15 mouse cellular contexts compared by ENCODE assay signal in the genomic region with DNA sequence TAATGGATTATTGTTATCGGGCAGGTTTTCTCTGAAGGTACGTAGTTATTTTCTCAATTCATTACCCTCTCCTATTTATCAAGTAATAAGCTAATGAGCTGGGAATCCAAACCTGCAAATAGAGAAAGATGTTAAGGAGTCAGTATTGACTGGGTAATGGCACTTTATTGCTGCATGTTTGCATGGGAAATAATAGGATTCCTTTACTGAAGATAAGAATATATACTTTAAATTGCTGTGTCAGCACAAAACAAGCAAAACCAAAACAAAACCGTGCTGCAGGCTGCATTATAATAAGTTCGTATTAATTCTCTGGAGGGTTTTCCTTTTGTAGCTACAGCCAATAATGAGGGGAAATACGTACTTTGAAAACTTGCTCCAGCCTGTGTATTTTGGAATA. TPM values are rescaled to one million over a fixed set of nuclear protein-coding genes. Genes with fewer than 3 reads are reported as not detected.
A peak's percentile ranks its signal among the peaks of the same experiment; 100 is the strongest.
DNase-seq lines count a peak whose midpoint lies in the region; ATAC-seq lines count a peak whose summit lies in the region.
"Had no signal": no experiment of that assay in that cellular context is flagged by ENCODE, and none has a peak within 500 bp of the region (broad histone marks: within the 10 kb centered on the region; RNA-seq: fewer than 3 reads in every experiment).

No protein-coding gene starts in this region.

- no peaks in the 10 kb centered on the region for H3K36me3 ChIP-seq in hindbrain, embryonic 14.5 days (replicated peaks; ENCODE audit: control insufficient read depth, insufficient read depth)
- H3K36me3 ChIP-seq in neural tube, embryonic 14.5 days (ENCODE audit: control insufficient read depth, insufficient read depth, low read length): no peaks in the 10 kb centered on the region
- H3K36me3 ChIP-seq: heart, embryonic 13.5 days; limb, embryonic 15.5 days had no signal

- 52% methylated on average over 5 of the region's 5 CpGs for WGBS in hindbrain, embryonic 14.5 days
- 48% methylated on average over 5 of the region's 5 CpGs for WGBS in neural tube, embryonic 14.5 days

- no peak for ATAC-seq in hindbrain, embryonic 14.5 days (ENCODE audit: low FRiP score)
- no peak for ATAC-seq in neural tube, embryonic 14.5 days (ENCODE audit: low read depth)
- ATAC-seq: CD4-positive, CD25-positive, alpha-beta regulatory T cell, adult 4 months; liver, postnatal 0 days had no signal

- H3K4me1 ChIP-seq in hindbrain, embryonic 14.5 days (replicated peaks; ENCODE audit: control insufficient read depth, insufficient read depth, low read length): no peaks in the 10 kb centered on the region
- H3K4me1 ChIP-seq in neural tube, embryonic 14.5 days (ENCODE audit: control insufficient read depth, insufficient read depth, low read length): no peaks in the 10 kb centered on the region
- H3K4me1 ChIP-seq: heart, embryonic 13.5 days; limb, embryonic 15.5 days had no signal

- peak overlapping the region; percentile 8 for H3K9ac ChIP-seq in hindbrain, embryonic 14.5 days
- no peak overlapping the region for H3K9ac ChIP-seq in neural tube, embryonic 14.5 days (replicated peaks; ENCODE audit: low read depth, low read length)
- H3K9ac ChIP-seq: heart, embryonic 13.5 days; limb, embryonic 15.5 days; liver, postnatal 0 days had no signal

- no peaks in the 10 kb centered on the region for H3K27me3 ChIP-seq in hindbrain, embryonic 14.5 days (ENCODE audit: control insufficient read depth, insufficient read depth, low read length)
- no peaks in the 10 kb centered on the region for H3K27me3 ChIP-seq in neural tube, embryonic 14.5 days (ENCODE audit: control insufficient read depth, insufficient read depth, low read length)
- H3K27me3 ChIP-seq: heart, embryonic 13.5 days; limb, embryonic 15.5 days had no signal

- H3K4me3 ChIP-seq in hindbrain, embryonic 14.5 days (replicated peaks; ENCODE audit: low read length): peak overlapping the region; percentile 20
- peak overlapping the region; percentile 19 for H3K4me3 ChIP-seq in neural tube, embryonic 14.5 days (ENCODE audit: low read depth, low read length)
- H3K4me3 ChIP-seq: heart, embryonic 13.5 days; limb, embryonic 15.5 days had no signal

- H3K27ac ChIP-seq in hindbrain, embryonic 14.5 days: peak overlapping the region; percentile 79
- peak overlapping the region; percentile 60; the same call in 1 of the 2 replicates for H3K27ac ChIP-seq in neural tube, embryonic 14.5 days (ENCODE audit: low read depth, low read length)
- H3K27ac ChIP-seq: heart, embryonic 13.5 days; limb, embryonic 15.5 days had no signal

- H3K9me3 ChIP-seq in hindbrain, embryonic 14.5 days (ENCODE audit: control insufficient read depth, low read length): no peaks in the 10 kb centered on the region
- no peaks in the 10 kb centered on the region for H3K9me3 ChIP-seq in neural tube, embryonic 14.5 days (ENCODE audit: control insufficient read depth, low read length)
- H3K9me3 ChIP-seq: heart, embryonic 13.5 days; limb, embryonic 15.5 days had no signal

- DNase-seq in layer of hippocampus, adult 9-10 months (ENCODE audit: low spot score): peak; percentile 8
- DNase-seq in layer of hippocampus, postnatal 36 days: no peak
- DNase-seq in brain, adult 2 months (ENCODE audit: low read depth, low spot score): peak; percentile 5
- DNase-seq in hindbrain, embryonic 14.5 days (ENCODE audit: low spot score): no peak
- no peak for DNase-seq in right cerebral cortex, postnatal 25 days
- no peak for DNase-seq in heart, postnatal 4 days
- DNase-seq: adrenal gland, postnatal 25 days; kidney, adult 9 months; liver, postnatal 0 days; lung, postnatal 4 days had no signal

- peak overlapping the region; percentile 22 for H3K4me2 ChIP-seq in hindbrain, embryonic 14.5 days (replicated peaks)
- peak overlapping the region; percentile 29 for H3K4me2 ChIP-seq in neural tube, embryonic 14.5 days (ENCODE audit: low read depth, low read length)
- H3K4me2 ChIP-seq: heart, embryonic 13.5 days; limb, embryonic 15.5 days had no signal

RNA-seq across cellular contexts. Expression of gene Mgat4c, which starts 0.6 kb away (rescaled TPM):
- 10 to 100 TPM; 25.5 to 26.0 TPM for total RNA-seq in layer of hippocampus, postnatal 36 days (2021)
- 52.3 and 56.3 TPM in 2 replicates for polyA plus RNA-seq in hindbrain, embryonic 14.5 days (2014; fragmentation: Nextera tagmentation; extraction: Ambion mirVana)
- 50.6 and 71.1 TPM in 2 replicates for polyA plus RNA-seq in neural tube, embryonic 14.5 days (2014; fragmentation: Nextera tagmentation; extraction: Ambion mirVana)
- total RNA-seq in heart, postnatal 4 days (2021): not detected
- polyA plus RNA-seq: CD4-positive, CD25-positive, alpha-beta regulatory T cell, adult 4 months; gonadal fat pad, adult 2 months; liver, postnatal 0 days had no signal

Comparison
In these comparisons a context has a peak if more than half of its experiments do, and no peak if none do; other contexts are left out.
1. DNase-seq: peak in layer of hippocampus, adult 9-10 months (single experiment) and brain, adult 2 months (single experiment); none in layer of hippocampus, postnatal 36 days (0 of 2), hindbrain, embryonic 14.5 days (single experiment), right cerebral cortex, postnatal 25 days (single experiment) and heart, postnatal 4 days (single experiment).
2. RNA of gene Mgat4c, which starts 0.6 kb away (total RNA-seq): 25.5 to 26.0 TPM in layer of hippocampus, postnatal 36 days; not detected in heart, postnatal 4 days; every median in the first group is over 10 times any median in the second.